Mouse (Mus musculus) erythroblast, embryonic 14.5 days (primary cell): ENCODE measurements around the gene Utrn.

Experiments
- GATA1 ChIP-seq: IDR thresholded peaks from 2 replicates; pipeline ENCODE4 v1.6.1; 2012; ENCODE audit warnings: low read length, inconsistent platforms, mixed read lengths
- TAL1 ChIP-seq: IDR thresholded peaks from 3 replicates; pipeline ENCODE4 v1.6.1; 2012; ENCODE audit warnings: low read length, inconsistent platforms, mixed read lengths

DNA sequence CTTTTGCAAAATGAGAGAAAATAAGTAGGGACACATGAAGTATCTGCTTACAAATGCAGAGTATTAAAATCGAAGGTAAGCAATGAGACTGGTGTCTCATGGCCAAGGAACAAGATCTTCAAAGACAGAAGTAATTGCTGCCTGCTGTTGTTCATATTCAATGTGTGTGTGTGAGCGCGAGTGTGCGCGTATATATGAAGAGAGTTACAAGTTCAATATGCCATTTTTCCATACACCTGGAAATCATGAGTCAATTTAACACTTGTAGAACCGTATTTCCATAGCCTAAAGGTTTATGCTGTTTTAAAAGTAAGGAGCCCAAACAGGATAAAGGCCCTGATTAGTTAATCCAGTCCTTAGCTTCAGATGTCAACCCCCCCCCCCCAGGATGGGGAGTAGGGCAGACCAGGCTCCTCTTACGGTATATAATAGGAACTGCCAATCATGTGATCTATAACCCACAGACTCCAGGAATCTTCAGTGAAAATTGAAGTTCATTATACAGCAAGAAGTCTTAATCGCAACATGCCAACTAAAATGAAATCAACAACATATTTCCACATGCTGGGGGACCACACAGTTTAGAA, 293.2 kb downstream of the Utrn start:
- TF ChIP-seq TAL1 (no peak), GATA1 (no peak)
